Mouse (Mus musculus): Measurements from ENCODE around the gene H2-Eb2. TPM values are rescaled to one million over a fixed set of nuclear protein-coding genes. Genes with fewer than 3 reads are reported as not detected.
"Not testable (repeated sequence)": the region's sequence is repeated elsewhere in the genome, so short reads cannot be mapped to it uniquely, and the experiment has no call there.

The H2-Eb2 gene
- polyA plus RNA-seq, 1 experiment = 0.18 TPM

GRCm38 (mm10) chr17:34306407-34306806, 19.1 kb upstream of the H2-Eb2 start:
- DNase-seq (ENCODE audit: low spot score) = no peak

- no peak for DNase-seq (ENCODE audit: low spot score)
Observed at GRCm38 (mm10) chr17:34307216-34307615, 18.2 kb upstream of the H2-Eb2 start.

GRCm38 (mm10) chr17:34308161-34308560, 17.3 kb upstream of the H2-Eb2 start:
- no peak for DNase-seq (ENCODE audit: low spot score)

- DNase-seq (ENCODE audit: low spot score) = no peak
Observed at GRCm38 (mm10) chr17:34309225-34309624, 16.2 kb upstream of the H2-Eb2 start.

- DNase-seq (ENCODE audit: low spot score) = peak; percentile 44
Observed at GRCm38 (mm10) chr17:34309683-34310385, 15.6 kb upstream of the H2-Eb2 start.

GRCm38 (mm10) chr17:34310526-34310925, 14.9 kb upstream of the H2-Eb2 start:
- not testable (repeated sequence) for DNase-seq (ENCODE audit: low spot score)

GRCm38 (mm10) chr17:34312185-34312584, 13.3 kb upstream of the H2-Eb2 start:
- no peak for DNase-seq (ENCODE audit: low spot score)

GRCm38 (mm10) chr17:34313393-34313792, 12.1 kb upstream of the H2-Eb2 start:
- peak; percentile 47 for DNase-seq (ENCODE audit: low spot score)

GRCm38 (mm10) chr17:34314286-34314685, 11.2 kb upstream of the H2-Eb2 start:
- no peak for DNase-seq (ENCODE audit: low spot score)

GRCm38 (mm10) chr17:34315512-34315911, 10.0 kb upstream of the H2-Eb2 start:
- no peak for DNase-seq (ENCODE audit: low spot score)

GRCm38 (mm10) chr17:34316697-34317096, 8.8 kb upstream of the H2-Eb2 start:
- no peak for DNase-seq (ENCODE audit: low spot score)

- DNase-seq (ENCODE audit: low spot score) = no peak
Observed at GRCm38 (mm10) chr17:34317275-34317674, 8.2 kb upstream of the H2-Eb2 start.

- DNase-seq (ENCODE audit: low spot score) = no peak
Observed at GRCm38 (mm10) chr17:34326373-34326772, 908 bp downstream of the H2-Eb2 start.

- DNase-seq (ENCODE audit: low spot score) = no peak
Observed at GRCm38 (mm10) chr17:34329807-34330206, 4.3 kb downstream of the H2-Eb2 start.

- no peak for DNase-seq (ENCODE audit: low spot score)
Observed at GRCm38 (mm10) chr17:34331200-34331599, 5.7 kb downstream of the H2-Eb2 start.

- no peak for DNase-seq (ENCODE audit: low spot score)
Observed at GRCm38 (mm10) chr17:34340619-34341402, 15.3 kb downstream of the H2-Eb2 start.

GRCm38 (mm10) chr17:34344882-34345281, 19.4 kb downstream of the H2-Eb2 start:
- no peak for DNase-seq (ENCODE audit: low spot score)

- DNase-seq (ENCODE audit: low spot score) = no peak
Observed at GRCm38 (mm10) chr17:34345486-34345885, 20.0 kb downstream of the H2-Eb2 start.

- DNase-seq (ENCODE audit: low spot score) = no peak
Observed at GRCm38 (mm10) chr17:34346041-34346440, 20.6 kb downstream of the H2-Eb2 start.

- DNase-seq (ENCODE audit: low spot score) = peak; percentile 9
Observed at GRCm38 (mm10) chr17:34347606-34348308, 22.3 kb downstream of the H2-Eb2 start.

GRCm38 (mm10) chr17:34349429-34349828, 24.0 kb downstream of the H2-Eb2 start:
- DNase-seq (ENCODE audit: low spot score) = no peak

GRCm38 (mm10) chr17:34354539-34354938, 29.1 kb downstream of the H2-Eb2 start, which contains the start of gene Btnl2:
Btnl2 (plus strand) TSS chr17:34354822.
- no peak for DNase-seq (ENCODE audit: low spot score)

Data from urinary bladder, adult 2 months (tissue).